Mouse (Mus musculus) gastrocnemius, postnatal 36 days (tissue): ENCODE results near the gene Lcn9. TPM values are rescaled to one million over a fixed set of nuclear protein-coding genes. Genes with fewer than 3 reads are reported as not detected.
"Not testable (repeated sequence)": the region's sequence is repeated elsewhere in the genome, so short reads cannot be mapped to it uniquely, and the experiment has no call there.

ENCODE experiments used
- DNase-seq, 2 experiments: peaks; one replicate each; pipeline ENCODE4 v3.0.0; 2022
- intact Hi-C: fragments of 180-260 bp; cut with DNase I; formaldehyde crosslinking; loops from one replicate; pipeline ENCODE4 v1.15.1; 2025
- long read RNA-seq, 2 experiments: library from polyadenylated mRNA; stranded (forward); transcript quantifications; one replicate each; pipeline ENCODE4 v2.0.0; 2021
- total RNA-seq, 2 experiments: library from RNA; stranded (reverse); gene quantifications; 2 replicates each; pipeline ENCODE4 v1.2.3; 2021

The Lcn9 gene
- total RNA-seq, result not detected
- long read RNA-seq, experiment 1, result 0 reads
- long read RNA-seq, experiment 2, result 0 reads

DNA sequence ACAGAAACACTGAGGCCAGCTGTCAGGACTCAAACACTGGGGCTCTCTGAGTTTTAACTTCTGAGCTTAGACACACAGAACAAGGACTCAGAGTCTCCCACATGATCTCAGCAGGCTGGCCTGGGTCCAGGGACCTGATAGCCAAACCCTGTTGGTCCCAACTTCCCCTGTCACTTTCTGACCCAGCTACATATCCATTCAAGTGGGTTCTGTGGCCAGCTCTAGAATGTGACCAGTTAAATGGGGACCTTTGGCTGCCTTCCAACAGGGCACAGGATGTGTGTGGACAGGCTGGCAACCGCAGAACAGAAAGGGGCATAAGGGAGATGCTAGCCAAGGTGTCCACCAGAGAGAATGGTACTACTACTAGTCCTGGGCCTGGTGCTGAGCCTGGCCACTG is at the start of gene Lcn9:
Lcn9 (plus strand) TSS at position 348 of the 400 bp plus-strand sequence.
- intact Hi-C loops, result no loop called here
- DNase-seq, result no peak

DNA sequence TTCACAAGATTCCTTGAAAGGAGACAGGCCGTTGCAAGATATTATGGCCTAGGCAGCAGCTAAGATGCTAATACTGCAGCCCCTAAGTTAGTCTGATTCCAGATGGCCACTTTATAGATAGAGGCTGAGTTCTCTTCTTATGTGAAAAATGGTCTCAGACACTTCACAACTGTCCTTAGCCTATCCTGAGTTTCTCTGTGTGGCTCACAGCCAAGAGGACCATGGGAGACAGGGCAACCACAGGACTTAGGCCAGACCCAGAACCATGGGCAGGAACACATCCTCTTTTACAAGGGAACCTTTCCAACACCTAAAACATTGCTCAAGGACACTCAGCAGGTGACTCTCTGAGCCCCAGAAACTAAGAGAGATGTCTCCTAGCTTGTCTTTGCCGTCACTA is 49.4 kb upstream of the Lcn9 start:
- no peak for DNase-seq
- intact Hi-C loops, result no loop called here

DNA sequence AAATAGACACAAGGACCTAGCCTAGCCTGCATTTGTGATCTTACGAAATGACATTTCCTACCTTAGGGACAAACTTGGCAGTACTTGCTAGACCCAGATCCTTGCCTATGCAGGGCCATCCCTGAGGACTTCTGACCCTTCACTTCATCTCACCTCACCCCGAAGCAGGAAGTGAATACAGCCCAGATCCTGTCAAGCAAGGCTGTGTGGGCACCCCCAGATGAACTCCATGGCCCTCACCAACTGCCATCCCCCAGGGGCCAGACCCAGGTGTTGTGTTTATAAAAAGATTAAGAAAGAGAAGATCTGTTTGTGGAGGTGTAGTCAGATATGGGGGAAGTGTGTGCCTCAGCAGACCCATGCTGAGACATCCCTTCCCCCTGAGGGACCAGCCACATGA is 48.3 kb upstream of the Lcn9 start:
- DNase-seq, result no peak
- intact Hi-C loops, result no loop called here

DNA sequence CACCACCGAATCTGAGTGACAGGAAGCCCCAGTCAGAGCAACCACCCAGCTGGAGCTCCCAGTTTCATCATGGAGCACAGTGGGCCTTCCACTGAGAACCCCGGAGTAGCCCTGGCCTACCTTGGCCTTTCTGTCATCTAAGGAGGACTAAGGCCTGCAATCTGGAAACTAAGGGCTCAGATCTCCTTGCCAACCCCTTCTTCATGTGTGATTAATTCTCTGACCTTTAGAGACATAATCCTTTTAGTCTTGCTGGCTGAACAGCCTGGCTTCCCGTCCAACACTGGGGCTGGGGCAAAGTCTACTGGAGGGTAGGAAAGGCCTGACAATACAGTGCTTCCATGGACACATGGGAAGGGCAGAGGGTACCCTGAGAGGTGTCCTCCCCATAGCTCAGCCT is 47.0 kb upstream of the Lcn9 start:
- intact Hi-C loops, result no loop called here
- DNase-seq, result no peak

DNA sequence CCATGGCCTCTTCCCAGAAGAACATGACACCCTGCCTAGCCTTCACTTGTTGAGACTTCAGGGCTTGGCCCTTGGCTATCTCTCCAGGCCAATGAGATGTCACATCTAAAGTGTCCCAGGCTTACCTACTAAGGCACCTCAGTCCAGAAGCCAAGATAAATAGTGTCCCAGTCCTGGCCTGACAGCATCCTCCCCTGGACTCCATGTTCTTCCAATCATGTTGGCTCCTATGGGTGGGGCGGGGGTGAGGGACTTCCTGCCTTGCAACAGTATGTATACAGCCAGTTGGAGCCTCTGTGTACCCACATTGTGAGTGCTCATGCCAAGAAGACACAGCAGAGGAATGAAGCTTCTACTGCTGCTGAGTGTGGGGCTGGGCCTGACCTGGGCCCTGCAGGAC is 46.2 kb upstream of the Lcn9 start, which contains the start of gene Lcn11:
Lcn11 (plus strand) TSS at position 301 of the 400 bp plus-strand sequence.
- intact Hi-C loops, result no loop called here
- DNase-seq, result no peak

DNA sequence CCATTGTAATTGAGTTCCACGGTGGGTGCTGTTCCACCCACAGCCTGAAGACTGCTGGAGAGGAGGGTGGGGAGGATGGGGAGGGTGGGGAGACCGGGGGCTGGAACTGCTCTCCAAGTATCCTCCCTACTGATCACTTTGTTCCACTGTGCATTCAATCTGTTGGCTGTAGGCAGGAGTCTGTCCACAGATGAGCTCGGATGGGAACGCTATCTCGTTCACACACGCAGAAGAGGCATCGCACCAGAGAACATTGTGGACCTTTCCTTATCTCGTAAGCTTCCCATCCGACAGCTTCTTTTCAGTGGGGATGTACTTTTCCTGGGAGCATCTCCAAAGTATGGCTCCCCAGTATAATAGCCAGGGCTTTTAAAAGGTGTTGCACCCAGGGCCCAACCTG is 43.9 kb upstream of the Lcn9 start:
- intact Hi-C loops, result no loop called here
- no peak for DNase-seq

DNA sequence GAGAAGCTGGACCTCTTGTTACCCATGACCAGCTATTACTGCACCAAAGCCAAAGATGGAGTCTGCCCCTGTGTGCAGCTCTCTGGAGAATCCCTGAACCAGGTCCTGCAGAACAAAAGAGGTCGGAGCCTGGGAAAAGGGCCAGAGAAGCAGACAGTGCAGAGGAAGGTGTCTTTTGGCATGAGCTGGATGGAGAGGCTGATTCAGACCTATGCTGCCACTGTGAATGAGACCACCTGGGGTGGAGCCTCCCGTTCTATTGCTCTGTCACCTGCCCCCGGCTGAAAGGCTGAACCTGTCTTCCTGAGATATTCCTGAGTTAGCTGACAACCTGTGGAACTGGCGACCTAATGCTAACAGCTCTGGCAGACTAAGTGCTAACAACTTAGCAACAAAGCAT is 42.0 kb upstream of the Lcn9 start:
- no peak for DNase-seq
- intact Hi-C loops, result no loop called here

DNA sequence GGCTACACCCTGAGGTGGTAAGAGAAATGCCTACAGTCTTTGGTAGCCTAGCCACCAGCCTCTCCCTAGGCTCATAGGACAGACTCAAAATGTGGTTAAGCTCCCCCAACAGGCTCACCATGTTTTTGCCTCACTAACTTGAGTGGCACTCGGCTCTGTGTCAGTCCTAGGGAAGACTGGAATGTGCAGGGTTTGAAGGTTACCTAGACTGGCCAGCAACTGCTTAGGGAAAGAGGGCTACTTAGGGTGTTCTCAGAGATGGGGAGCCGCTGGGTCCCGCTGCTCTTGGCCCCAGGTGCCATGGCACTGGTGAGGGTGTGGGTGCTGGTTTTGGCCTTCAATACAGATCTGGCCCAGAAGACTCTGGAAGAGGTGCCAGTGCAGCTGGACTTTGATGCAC is 41.0 kb upstream of the Lcn9 start, which contains the start of gene Gm13539:
Gm13539 (plus strand) TSS at position 301 of the 400 bp plus-strand sequence.
- DNase-seq, result peak in 1 of 2 experiments; percentile 9
- intact Hi-C loops, result no loop called here

DNA sequence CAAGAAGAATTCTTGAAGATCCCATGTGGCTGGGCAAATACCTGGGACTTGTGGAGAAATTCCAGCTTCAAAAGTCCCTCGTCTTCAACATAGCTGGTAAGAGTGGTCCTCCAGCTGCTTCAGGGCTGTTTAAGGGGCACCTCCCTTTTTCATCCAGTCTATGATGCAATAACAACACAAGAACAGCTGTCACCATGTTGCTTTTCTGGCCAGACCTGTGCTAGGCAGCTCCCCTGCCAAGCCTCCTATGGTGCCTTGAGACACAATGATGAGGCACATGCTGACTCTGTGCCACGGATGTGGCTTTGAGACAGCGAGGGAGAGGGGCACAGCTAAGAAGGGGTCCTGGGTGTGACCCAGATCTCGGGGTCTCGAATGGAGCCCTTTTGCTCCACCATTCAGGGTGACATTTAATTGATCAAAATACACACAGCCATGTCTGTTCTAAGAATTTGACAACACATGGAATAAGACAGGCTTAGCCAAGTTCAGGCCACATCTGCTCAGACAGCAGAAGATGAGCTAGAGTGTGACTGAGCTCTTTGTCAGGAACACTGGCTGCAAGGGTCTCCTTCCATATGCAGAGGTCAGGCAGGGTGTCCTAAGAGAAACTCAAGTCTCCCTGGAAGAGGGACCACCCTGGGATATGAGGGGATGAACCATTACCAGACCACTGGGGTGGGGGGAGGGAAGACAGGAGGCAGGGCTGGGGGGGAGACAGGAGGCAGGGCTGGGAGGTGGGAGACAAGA is 37.2 kb upstream of the Lcn9 start:
- intact Hi-C loops, result no loop called here
- peak in 1 of 2 experiments; percentile 7 for DNase-seq

DNA sequence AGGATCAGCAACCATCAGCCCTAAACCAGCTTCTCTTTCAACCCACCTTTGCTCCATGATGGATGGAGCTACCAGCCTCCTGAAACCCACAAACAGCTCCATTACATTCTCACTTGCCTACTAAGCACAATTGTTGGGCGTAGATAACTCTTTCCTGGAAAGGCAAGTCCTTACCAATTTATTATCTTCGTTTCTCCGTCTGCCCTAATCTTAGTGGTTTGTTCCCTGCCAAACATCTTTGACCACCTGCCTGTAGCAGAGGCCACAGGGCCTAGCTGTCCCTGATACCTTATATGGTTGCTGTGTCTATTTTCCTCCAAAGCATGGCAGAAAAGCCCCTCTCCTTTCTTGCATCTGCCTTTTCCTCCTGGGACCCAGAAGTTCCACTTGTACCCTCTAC is 33.9 kb upstream of the Lcn9 start:
- intact Hi-C loops, result no loop called here
- no peak for DNase-seq

DNA sequence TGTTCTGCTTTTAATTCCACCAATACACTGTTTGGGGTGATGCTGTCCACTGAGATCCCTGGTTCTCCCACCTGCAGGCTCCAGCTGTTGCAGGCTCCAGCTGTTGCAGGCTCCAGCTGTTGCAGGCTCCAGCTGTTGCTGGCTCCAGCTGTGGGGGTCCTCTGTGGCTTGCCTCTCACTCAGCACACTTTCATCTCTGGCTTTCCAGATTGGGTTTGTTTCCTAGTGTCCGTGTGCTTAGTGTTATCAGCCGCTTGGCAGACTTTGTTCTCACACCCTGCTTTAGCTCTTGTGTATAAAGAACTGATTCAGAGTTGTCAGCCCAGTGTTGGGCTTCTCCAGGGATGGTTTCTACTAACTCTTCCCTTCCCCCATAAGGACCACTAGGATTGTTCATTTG is 25.3 kb upstream of the Lcn9 start:
- DNase-seq, result no peak
- intact Hi-C loops, result no loop called here

DNA sequence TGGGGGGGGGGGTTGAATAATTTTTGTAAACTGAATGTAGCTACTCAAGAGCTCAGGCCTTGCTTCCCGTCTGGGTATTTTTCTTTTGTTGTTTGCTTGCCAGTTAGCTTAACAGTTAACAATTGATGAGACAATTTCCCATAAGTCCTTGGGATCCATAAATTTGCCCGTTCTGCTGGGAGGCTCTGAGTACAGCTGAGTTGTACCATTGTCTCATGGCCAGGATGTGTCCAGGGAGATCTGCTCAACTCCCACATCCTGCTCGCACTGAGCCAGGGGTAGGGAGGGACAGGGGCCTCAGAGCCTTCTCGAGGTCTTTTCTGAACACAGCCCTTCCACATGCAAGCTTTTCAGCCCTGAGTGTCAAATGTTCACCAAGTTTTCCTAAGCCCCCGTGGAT is 24.9 kb upstream of the Lcn9 start:
- intact Hi-C loops, result no loop called here
- no peak for DNase-seq

DNA sequence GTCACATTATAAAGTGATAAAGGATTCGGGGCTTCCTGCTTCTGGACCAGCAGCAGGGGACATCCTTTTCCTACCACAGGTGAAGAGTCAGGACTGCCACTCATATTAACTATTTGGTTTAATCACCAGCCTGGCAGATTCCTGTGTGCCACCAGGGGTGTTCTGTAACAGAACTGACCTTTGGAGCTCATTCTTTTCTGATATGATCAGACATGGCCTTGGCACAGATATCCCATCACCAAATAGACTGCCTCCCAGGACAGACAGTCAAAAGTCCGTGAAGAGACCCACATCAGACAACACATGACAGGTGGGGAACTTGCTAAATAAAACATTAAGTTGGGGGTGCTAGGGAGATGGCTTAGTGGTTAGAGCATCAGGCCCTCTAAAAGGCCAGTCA is 11.2 kb upstream of the Lcn9 start:
- DNase-seq, result no peak
- intact Hi-C loops, result no loop called here

DNA sequence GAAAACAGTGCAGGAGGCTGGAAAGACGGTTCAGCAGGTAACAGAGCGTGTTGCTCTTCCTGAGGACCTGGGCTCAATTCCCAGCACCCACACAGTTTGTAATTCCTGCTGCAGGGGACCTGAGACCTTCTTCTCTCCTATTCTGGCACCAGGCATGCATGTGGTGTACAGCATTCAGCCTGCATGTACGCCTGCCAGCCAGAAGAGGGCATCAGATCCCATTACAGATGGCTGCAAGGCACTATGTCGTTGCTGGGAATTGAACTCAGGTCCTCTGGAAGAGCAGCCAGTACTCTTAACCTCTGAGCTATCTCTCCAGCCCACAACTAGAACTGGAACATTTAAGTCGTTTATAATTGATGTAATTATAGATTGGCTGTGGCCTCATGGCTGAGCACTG is 9.6 kb upstream of the Lcn9 start:
- no peak for DNase-seq
- intact Hi-C loops, result no loop called here

DNA sequence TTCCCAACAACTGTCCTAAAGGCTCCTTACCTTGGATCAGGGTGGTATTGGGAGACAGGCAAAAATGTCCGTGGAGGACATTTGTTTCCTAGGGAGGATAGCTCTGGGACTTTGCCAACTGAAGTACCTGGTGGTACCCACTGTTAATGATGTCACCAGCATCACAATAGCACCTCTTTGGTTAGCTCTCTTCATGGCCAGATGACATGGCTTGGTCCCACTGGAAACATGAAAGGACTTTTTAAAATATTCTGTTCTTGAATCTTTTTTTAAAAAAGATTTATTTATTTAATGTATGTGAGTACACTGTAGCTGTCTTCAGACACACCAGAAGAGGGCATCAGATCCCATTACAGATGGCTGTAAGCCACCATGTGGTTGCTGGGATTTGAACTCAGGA is 7.2 kb upstream of the Lcn9 start, which contains the start of gene Glt6d1:
Glt6d1 (minus strand) TSS at position 101 of the 400 bp plus-strand sequence.
- DNase-seq, intact Hi-C loops: not testable (repeated sequence)

DNA sequence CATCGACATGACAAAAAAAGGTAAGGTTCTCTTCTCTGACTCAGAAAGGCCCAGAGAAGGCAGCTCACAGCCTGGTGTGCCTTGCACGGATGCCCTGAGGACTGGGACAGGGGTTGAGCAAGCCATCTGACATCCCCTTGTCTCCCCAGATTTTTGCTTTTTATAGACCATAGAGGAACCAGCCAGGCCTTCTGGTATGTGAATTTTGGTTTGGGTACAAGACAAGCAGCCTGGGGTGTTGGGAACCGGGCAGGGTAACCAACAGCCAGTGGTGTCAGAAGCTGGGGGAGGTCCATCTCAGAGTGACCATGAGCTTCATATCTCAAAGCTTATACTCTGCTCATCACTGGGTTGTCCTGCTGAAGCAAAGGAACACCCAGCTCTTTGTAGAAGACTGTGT is 1.8 kb downstream of the Lcn9 start:
- intact Hi-C loops, result no loop called here

DNA sequence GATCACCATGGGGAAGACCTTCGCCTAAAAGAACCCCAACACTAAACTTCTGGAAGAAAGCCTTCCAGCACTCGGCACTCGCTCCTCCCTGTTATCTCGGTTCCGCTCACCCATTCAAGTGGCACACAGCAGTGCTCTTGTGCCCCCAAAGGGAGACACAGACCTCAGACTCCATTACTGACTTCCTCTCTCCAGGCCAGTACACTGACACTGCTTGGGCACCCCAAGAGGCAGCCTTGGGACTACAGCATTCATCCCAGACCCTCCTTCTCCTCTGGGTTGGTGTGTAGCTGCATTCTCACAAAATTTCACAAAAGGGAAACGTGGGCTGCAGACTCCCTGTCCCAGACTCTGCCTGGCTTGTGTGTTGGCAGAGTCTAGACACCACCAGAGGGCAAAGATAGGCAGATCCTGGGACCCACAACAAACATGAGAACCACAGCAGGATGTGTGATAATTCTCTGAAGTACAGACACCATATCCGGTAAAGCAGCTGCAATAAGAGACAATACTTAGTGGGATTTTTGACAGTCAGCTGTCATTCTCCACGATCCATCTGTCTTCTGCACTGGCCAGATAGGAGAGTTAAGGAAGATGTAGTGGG is 5.5 kb downstream of the Lcn9 start:
- DNase-seq, result no peak
- intact Hi-C loops, result no loop called here

More for the DNA sequence above, 1.8 kb downstream of the Lcn9 start:
- DNase-seq, result no peak

DNA sequence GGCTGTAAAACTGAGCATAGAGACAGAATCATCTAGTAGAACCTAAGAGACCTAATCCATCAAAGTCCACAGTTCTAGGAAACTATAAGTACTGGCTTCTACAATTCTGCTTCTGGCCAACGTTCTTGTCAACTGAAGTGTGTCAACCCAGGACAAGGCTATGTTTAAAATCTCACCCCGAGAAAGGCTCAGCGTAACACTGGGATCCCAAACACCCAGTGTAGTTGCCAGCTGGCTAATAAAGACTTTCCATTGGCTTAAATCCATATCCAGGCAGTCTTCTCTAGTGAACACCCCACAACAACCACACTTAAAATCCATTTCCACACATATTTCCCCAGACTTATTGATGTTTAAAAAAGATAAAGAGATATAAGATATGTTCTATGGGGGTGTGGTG is 7.8 kb downstream of the Lcn9 start:
- no peak for DNase-seq
- intact Hi-C loops, result loop anchor here (10.0 kb wide), 1 partner anchor 314 kb away; no protein-coding TSS in a partner anchor

DNA sequence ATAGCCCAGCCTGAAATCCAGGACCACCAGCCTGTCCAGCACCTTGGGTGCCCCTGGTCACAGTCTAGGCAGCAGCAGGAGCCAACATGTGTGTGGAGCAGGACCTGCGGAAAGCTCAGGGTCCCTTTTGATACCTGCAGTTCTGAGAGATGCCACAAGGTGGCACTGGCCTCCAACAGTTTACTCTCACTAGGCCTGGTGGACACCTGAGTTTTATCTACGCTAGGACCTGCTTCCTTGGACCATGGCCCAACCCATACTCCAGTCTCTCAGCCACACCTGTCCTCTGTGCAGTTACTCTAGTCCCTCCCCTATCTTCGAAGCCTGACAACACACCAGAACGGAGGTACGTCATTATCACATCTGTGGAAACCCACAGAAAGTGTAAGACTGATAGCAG is 13.3 kb downstream of the Lcn9 start:
- DNase-seq, result peak; percentile 38 to 55
- intact Hi-C loops, result loop anchor here (10.0 kb wide), 1 partner anchor 309 kb away; no protein-coding TSS in a partner anchor

DNA sequence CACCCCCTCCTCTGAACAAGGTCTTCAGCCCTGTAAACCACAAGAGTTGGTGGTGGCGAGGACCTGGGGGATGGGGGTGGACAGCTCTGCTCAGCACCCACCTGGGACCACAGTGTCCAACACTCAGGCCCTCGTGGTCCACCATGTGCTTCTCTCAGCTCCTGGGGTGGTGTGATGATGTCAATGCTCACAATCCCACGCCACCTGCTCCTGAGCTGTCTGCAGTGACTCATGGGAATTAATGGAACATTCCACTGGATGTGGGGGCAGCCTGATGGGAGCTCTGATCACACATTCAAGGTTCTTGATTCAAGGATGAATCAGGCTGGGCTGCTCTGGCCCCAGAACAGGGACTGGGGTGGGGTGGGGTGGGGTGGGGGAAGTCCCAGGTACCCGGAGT is 19.2 kb downstream of the Lcn9 start:
- intact Hi-C loops, result loop anchor here (10.0 kb wide), 1 partner anchor 183 kb away; the partner anchor contains the start of gene Ubac1
- DNase-seq, result no peak

DNA sequence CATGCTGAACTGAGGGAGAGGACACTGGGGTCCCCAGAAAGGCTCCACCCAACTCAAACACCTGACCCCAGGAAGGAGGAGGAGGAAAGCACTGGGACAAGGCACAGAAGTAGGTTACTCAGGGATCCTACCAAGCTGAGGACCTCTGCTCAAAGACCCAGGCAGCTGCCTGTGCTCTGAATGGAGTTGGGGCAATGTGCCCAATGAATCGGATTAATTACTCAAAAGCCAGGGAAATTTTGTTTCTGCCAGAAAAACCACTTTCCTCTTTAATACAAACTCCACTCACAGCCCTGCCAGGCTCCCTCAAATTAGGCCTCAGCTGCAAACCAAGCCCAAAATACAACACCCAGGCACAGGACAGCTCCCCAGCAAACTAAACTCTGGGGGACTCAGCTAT is 19.8 kb downstream of the Lcn9 start:
- DNase-seq, result no peak
- intact Hi-C loops, result loop anchor here (10.0 kb wide), 1 partner anchor 182 kb away; the partner anchor contains the start of gene Ubac1

DNA sequence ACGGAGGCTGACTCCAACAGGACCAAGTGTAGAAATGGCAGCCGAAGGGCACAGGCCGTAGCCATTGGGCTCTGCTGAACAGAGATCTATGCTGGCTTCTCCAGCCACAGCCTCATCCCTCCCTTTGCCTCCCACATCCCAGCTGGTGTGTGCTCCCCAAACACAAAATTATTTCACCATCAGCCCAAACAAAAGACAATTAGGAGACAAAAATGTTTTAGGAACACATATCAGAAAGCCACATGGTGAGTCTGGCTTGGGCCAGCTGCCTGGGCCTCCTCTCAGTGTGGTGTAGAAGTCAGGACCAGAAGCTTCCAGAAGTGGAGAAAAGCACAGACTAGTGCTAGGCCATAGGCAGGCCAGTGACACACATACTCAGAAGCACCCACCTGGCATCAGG is 21.1 kb downstream of the Lcn9 start:
- DNase-seq, result no peak
- intact Hi-C loops, result loop anchor here (10.0 kb wide), 1 partner anchor 181 kb away; the partner anchor contains the start of gene Ubac1
